Mouse (Mus musculus): ENCODE data around the gene Pdcd1lg2. TPM values are rescaled to one million over a fixed set of nuclear protein-coding genes. Genes with fewer than 3 reads are reported as not detected.

Pdcd1lg2 gene
- 0.70 TPM for polyA plus RNA-seq (2014; fragmentation: Illumina TruSeq; extraction: RNeasy Lipid Tissue Mini Kit (QIAGEN cat#74804); ENCODE audit: low read depth, low replicate concordance)

DNA sequence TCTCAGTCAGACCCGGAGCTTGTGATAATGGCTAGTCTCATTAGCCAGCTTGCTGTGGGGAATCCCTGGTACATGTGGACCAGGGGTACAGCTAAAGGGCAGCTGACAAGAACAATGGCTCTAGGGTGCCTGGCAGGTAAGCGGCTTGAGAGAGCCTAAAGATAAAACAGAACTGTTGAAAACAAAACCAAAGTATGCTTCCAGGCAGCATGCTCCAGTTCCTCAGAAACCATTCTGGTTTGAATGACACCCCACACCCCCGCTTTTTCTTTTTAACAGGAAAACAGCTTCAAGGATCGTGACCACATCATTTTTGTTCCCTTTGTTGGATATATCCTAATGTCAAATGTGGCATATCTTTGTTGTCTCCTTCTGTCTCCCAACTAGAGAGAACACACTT is at the start of gene Pdcd1lg2:
Pdcd1lg2 (plus strand) TSS at position 301 of the 400 bp plus-strand sequence.

DNA sequence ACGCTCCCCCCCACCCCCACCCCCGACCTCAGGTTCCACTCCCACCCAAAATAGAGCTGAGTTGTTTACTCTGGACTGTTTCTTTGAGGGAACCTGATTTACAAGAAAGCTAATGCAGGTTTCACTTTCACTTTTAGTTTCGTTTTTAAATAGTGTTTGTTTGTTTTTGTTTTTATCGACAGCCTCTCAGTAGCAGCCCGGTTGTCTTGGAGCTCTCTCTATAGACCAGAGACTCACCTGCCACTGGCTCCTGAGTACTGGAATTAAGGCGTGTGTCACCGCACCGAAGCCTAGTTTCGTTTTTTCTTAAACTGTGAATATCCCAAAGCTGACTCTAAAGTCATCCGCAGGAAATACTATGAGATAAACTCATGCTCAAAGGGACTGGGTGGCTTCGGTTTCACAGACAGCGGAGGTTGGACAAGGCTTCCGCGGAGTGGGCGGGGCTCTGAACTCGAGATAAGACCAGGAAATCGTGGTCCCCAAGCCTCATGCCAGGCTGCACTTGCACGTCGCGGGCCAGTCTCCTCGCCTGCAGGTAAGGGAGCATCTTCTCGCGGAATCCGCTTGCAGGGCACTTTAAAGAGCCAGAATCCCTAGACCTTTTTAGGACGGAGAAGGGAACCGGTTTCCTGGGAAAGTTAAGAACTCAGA is 43.6 kb upstream of the Pdcd1lg2 start, which contains the start of the genes Plgrkt and Cd274:
Plgrkt (minus strand) TSS at position 422 of the 654 bp plus-strand sequence.
Cd274 (plus strand) TSS at position 487 of the 654 bp plus-strand sequence.

Other genes starting within 250 kb of the Pdcd1lg2 start
- gene Jak2, start 159.1 kb upstream of the Pdcd1lg2 start, polyA plus RNA-seq (2014; fragmentation: Illumina TruSeq; extraction: RNeasy Lipid Tissue Mini Kit (QIAGEN cat#74804); ENCODE audit: low read depth, low replicate concordance) = 12.4 TPM
- gene Insl6, start 85.6 kb upstream of the Pdcd1lg2 start, polyA plus RNA-seq (2014; fragmentation: Illumina TruSeq; extraction: RNeasy Lipid Tissue Mini Kit (QIAGEN cat#74804); ENCODE audit: low read depth, low replicate concordance) = 266 TPM
- not detected for gene Rln1, start 76.2 kb upstream of the Pdcd1lg2 start, polyA plus RNA-seq (2014; fragmentation: Illumina TruSeq; extraction: RNeasy Lipid Tissue Mini Kit (QIAGEN cat#74804); ENCODE audit: low read depth, low replicate concordance)
- 13.0 TPM for gene Plgrkt, start 43.5 kb upstream of the Pdcd1lg2 start, polyA plus RNA-seq (2014; fragmentation: Illumina TruSeq; extraction: RNeasy Lipid Tissue Mini Kit (QIAGEN cat#74804); ENCODE audit: low read depth, low replicate concordance)
- gene Cd274, start 43.5 kb upstream of the Pdcd1lg2 start, polyA plus RNA-seq (2014; fragmentation: Illumina TruSeq; extraction: RNeasy Lipid Tissue Mini Kit (QIAGEN cat#74804); ENCODE audit: low read depth, low replicate concordance) = 2.8 TPM
- 14.3 TPM for gene Ric1, start 111.4 kb downstream of the Pdcd1lg2 start, polyA plus RNA-seq (2014; fragmentation: Illumina TruSeq; extraction: RNeasy Lipid Tissue Mini Kit (QIAGEN cat#74804); ENCODE audit: low read depth, low replicate concordance)
- gene Ermp1, start 237.5 kb downstream of the Pdcd1lg2 start, polyA plus RNA-seq (2014; fragmentation: Illumina TruSeq; extraction: RNeasy Lipid Tissue Mini Kit (QIAGEN cat#74804); ENCODE audit: low read depth, low replicate concordance) = 28.2 TPM